Mouse (Mus musculus) cerebellum, adult 2 months (tissue): ENCODE measurements around the gene Fyn.

Experiments
- CTCF ChIP-seq: fragments of 200-500 bp; IDR thresholded peaks from 2 replicates; pipeline ENCODE4 v1.5.1; 2011; ENCODE audit warnings: low read depth, mild to moderate bottlenecking, control low read depth, low read length, moderate library complexity, borderline replicate concordance; ENCODE audit not compliant: insufficient read depth
- POLR2A ChIP-seq: fragments of 200-500 bp; IDR thresholded peaks from 2 replicates; pipeline ENCODE4 v1.6.1; 2011; ENCODE audit warnings: low read length, control low read depth, borderline replicate concordance; ENCODE audit not compliant: insufficient read depth

DNA sequence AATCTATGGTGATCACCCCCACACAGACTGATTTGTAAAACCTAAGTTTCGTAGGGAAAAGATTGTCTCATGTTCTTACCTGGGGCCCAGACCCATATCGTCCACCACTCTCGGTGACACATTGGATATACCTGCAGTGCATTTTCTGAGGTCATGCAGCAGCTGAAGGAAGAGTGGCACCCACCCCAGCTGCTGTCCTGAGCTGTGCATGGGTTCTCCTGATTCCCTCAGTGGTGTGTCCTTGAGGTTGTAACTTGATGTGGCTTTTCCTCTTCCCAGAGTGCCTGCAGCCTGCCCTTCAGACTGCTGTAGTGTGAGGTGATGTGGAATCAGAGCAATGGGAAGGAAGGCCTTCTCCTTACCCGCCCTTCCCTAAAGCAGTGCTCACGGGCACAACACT is 95.7 kb downstream of the Fyn start:
- TF ChIP-seq POLR2A (no peak), CTCF (no peak)
